In the genomic region with DNA sequence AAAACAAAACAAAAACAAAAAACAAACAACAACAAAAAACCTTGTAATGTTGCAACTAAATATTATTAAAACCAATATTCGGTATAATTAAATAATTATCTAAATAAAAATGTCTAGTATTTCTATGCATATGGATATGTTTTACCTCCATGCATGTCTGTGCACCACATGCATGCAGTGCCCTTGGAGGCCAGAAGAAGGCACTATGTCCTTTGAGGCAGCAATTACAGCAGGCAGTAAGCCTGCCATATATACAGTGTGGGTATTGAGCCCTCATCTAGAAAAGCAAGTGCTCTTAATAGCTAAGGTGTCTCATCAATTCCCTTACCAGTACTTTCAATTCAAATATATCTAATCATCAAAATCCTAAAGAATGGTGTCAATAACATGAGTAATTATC, we compare ENCODE assay signal across 11 mouse cellular contexts. TPM values are rescaled to one million over a fixed set of nuclear protein-coding genes. Genes with fewer than 3 reads are reported as not detected.
DNase-seq lines count a peak whose midpoint lies in the region; ATAC-seq lines count a peak whose summit lies in the region.
"Had no signal": no experiment of that assay in that cellular context is flagged by ENCODE, and none has a peak within 500 bp of the region (broad histone marks: within the 10 kb centered on the region; RNA-seq: fewer than 3 reads in every experiment).

No protein-coding gene starts in this region.

- H3K4me2 ChIP-seq in liver, embryonic 13.5 days = no peak overlapping the region
- H3K4me2 ChIP-seq in liver, embryonic 12.5 days = no peak overlapping the region

- no peaks in the 10 kb centered on the region for H3K4me1 ChIP-seq in liver, embryonic 13.5 days (replicated peaks)
- no peaks in the 10 kb centered on the region for H3K4me1 ChIP-seq in liver, embryonic 12.5 days

- ATAC-seq in liver, embryonic 13.5 days (ENCODE audit: low read depth) = 0 out of 2 replicates have a peak, but pooled peaks have one; percentile 59
- no peak for ATAC-seq in liver, embryonic 12.5 days
- ATAC-seq: forebrain, embryonic 16.5 days had no signal

- H3K27me3 ChIP-seq in liver, embryonic 13.5 days = no peaks in the 10 kb centered on the region
- H3K27me3 ChIP-seq in liver, embryonic 12.5 days (replicated peaks) = no peaks in the 10 kb centered on the region
- H3K27me3 ChIP-seq in splenic B cell, adult 2 months (ENCODE audit: control insufficient read depth, insufficient read depth, low read length, poor library complexity, severe bottlenecking) = no peaks in the 10 kb centered on the region

- no peak overlapping the region for H3K27ac ChIP-seq in liver, embryonic 13.5 days
- H3K27ac ChIP-seq in liver, embryonic 12.5 days = no peak overlapping the region

- no peak overlapping the region for H3K9ac ChIP-seq in liver, embryonic 13.5 days
- H3K9ac ChIP-seq in liver, embryonic 12.5 days = no peak overlapping the region

- no peaks in the 10 kb centered on the region for H3K9me3 ChIP-seq in liver, embryonic 13.5 days (replicated peaks)
- H3K9me3 ChIP-seq in liver, embryonic 12.5 days (replicated peaks) = no peaks in the 10 kb centered on the region

- H3K4me3 ChIP-seq in liver, embryonic 13.5 days (replicated peaks) = no peak overlapping the region
- no peak overlapping the region for H3K4me3 ChIP-seq in liver, embryonic 12.5 days

- WGBS in liver, embryonic 13.5 days (ENCODE audit: insufficient replicate concordance) = 76% methylated on average over 1 of the region's 1 CpGs
- WGBS in liver, embryonic 12.5 days (ENCODE audit: insufficient replicate concordance) = 90% methylated on average over 1 of the region's 1 CpGs

- peaks cover 35% of the 10 kb centered on the region for H3K36me3 ChIP-seq in liver, embryonic 13.5 days
- peaks cover 49% of the 10 kb centered on the region for H3K36me3 ChIP-seq in liver, embryonic 12.5 days
- H3K36me3 ChIP-seq in splenic B cell, adult 2 months (ENCODE audit: control insufficient read depth, insufficient read depth, low read length, poor library complexity, severe bottlenecking) = 0 out of 2 replicates have a peak, but pooled peaks cover 2% of the 10 kb centered on the region

- DNase-seq in embryo, embryonic 10 days (ENCODE audit: low spot score) = peak; percentile 11
- no peak for DNase-seq in embryo, embryonic 10.5 days (ENCODE audit: low spot score)
- peak; percentile 5 for DNase-seq in liver, embryonic 13.5 days
- DNase-seq in MEL-GATA-1-ER (ENCODE audit: extremely low read depth, low read depth) = peak; percentile 7
- DNase-seq in splenic B cell, adult 2 months (ENCODE audit: low read depth, low spot score) = peak; percentile 30
- no peak for DNase-seq in urinary bladder, postnatal 4 days (ENCODE audit: low spot score in 2 of 2)
- DNase-seq in adrenal gland, postnatal 14 days = no peak
- DNase-seq: cerebellum, postnatal 36 days; spleen, adult 18-20 months had no signal

RNA-seq across cellular contexts. Expression of a gene that starts 37.9 kb away (rescaled TPM):
- 13.6 and 15.9 TPM in 2 replicates for polyA plus RNA-seq in liver, embryonic 13.5 days (2015; fragmentation: Nextera tagmentation; extraction: Ambion mirVana)
- 19.4 and 21.7 TPM in 2 replicates for polyA plus RNA-seq in liver, embryonic 12.5 days (2016; fragmentation: Nextera tagmentation; extraction: Ambion mirVana)
- 31.2 and 39.2 TPM in 2 replicates for total RNA-seq in adrenal gland, postnatal 14 days (2021)

Comparison
In these comparisons a context has a peak if more than half of its experiments do, and no peak if none do; other contexts are left out.
1. DNase-seq: peak in embryo, embryonic 10 days (single experiment), liver, embryonic 13.5 days (single experiment), MEL-GATA-1-ER (single experiment) and splenic B cell, adult 2 months (single experiment); none in embryo, embryonic 10.5 days (single experiment), urinary bladder, postnatal 4 days (0 of 2) and adrenal gland, postnatal 14 days (single experiment).